Mouse (Mus musculus) forebrain, embryonic 10.5 days (tissue): ENCODE results near the gene Rhoc. TPM values are rescaled to one million over a fixed set of nuclear protein-coding genes. Genes with fewer than 3 reads are reported as not detected.

Source experiments
- DNase-seq: peaks from one replicate; pipeline ENCODE4 v3.0.0-alpha.2; 2017; ENCODE audit warnings: low spot score; ENCODE audit errors: extremely low spot score
- H3K27ac ChIP-seq: fragments of 300-500 bp; sonication (generic); 2 replicates; pipeline ENCODE4 v1.5.1; 2016; ENCODE audit warnings: mild to moderate bottlenecking
- H3K27me3 ChIP-seq: fragments of 300-500 bp; sonication (generic); 2 replicates; pipeline ENCODE4 v1.6.1; 2016; ENCODE audit warnings: mild to moderate bottlenecking; ENCODE audit not compliant: poor library complexity, severe bottlenecking
- H3K36me3 ChIP-seq: fragments of 300-500 bp; sonication (generic); replicated peaks from 2 replicates; pipeline ENCODE4 v1.6.1; 2016; ENCODE audit warnings: mild to moderate bottlenecking, moderate library complexity
- H3K4me1 ChIP-seq: fragments of 300-500 bp; sonication (generic); 2 replicates; pipeline ENCODE4 v1.6.1; 2016
- H3K4me3 ChIP-seq: fragments of 300-500 bp; sonication (generic); 2 replicates; pipeline ENCODE4 v1.5.1; 2016; ENCODE audit warnings: mild to moderate bottlenecking, moderate library complexity
- H3K9me3 ChIP-seq: fragments of 300-500 bp; sonication (generic); 2 replicates; pipeline ENCODE4 v1.6.1; 2016; ENCODE audit warnings: mild to moderate bottlenecking, moderate library complexity
- WGBS: fragments of 180-500 bp; shearing (Covaris S2); methylation state at CpG from one replicate; pipeline ENCODE4 v1.1.7; 2016; 5-methylcytosine and 5-hydroxymethylcytosine counted together
- polyA plus RNA-seq: library from polyadenylated mRNA; unstranded; fragments of >200 nt; fragmentation: Nextera tagmentation; extraction: Ambion mirVana; gene quantifications from 2 replicates; pipeline ENCODE4 v1.2.1, GENCODE M21; 2016

Gene Rhoc
- polyA plus RNA-seq, 1 experiment from 2014 or later: 84.9 TPM

DNA sequence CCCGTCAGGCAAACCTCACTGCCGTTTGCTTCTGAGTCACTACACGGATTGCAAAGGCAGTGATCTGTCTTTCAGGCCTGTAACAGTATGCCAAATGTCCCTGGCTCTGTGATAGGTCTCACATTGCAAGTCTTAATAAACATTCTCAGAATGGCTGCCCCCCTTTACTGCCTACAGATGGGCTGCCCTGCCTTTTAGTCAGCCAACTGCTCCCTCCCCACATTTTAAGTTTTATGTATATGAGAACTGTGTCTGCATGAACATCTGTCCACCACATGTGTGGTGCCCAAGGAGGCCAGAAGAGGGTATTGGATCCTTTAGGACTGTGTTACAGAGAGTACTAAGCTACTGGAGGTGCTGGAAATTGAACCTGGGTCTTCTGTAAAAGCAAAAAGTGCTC, 17.3 kb upstream of the Rhoc start:
- Histone ChIP-seq H3K27me3 (peaks cover 38% of the 10 kb centered on the region), H3K36me3 (no peaks in the 10 kb centered on the region), H3K4me3 (no peak overlapping the region), H3K27ac (no peak overlapping the region), H3K9me3 (no peaks in the 10 kb centered on the region), H3K4me1 (peaks cover 10% of the 10 kb centered on the region; the same call in 1 of the 2 replicates)
- 85% methylated on average over 3 of the region's 3 CpGs for WGBS
- no peak for DNase-seq

DNA sequence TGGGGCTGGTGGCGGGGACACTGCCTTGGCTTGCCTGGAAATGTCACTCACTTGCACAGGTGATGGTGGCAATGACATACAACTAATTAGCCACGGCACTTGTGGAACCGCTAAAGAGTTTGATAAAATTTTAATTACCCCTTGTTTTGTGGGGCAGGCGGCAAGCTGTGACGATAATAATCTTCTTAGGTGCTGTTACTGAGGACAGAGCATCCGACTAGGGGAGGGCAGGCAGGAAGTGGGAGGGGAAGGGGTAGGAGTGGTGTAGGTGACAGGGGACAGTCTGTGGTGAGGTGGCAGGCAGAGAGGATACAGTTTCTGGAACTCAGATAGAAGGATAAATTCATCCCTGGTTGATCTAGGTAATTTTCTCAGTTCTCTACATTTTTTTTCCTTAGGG, 16.7 kb upstream of the Rhoc start:
- H3K9me3 ChIP-seq: no peaks in the 10 kb centered on the region
- H3K27ac ChIP-seq: no peak overlapping the region
- no peaks in the 10 kb centered on the region for H3K36me3 ChIP-seq
- WGBS: 66% methylated on average over 6 of the region's 6 CpGs
- H3K4me1 ChIP-seq: peaks cover 13% of the 10 kb centered on the region; the same call in 1 of the 2 replicates
- H3K27me3 ChIP-seq: peaks cover 44% of the 10 kb centered on the region
- no peak overlapping the region for H3K4me3 ChIP-seq
- no peak for DNase-seq

DNA sequence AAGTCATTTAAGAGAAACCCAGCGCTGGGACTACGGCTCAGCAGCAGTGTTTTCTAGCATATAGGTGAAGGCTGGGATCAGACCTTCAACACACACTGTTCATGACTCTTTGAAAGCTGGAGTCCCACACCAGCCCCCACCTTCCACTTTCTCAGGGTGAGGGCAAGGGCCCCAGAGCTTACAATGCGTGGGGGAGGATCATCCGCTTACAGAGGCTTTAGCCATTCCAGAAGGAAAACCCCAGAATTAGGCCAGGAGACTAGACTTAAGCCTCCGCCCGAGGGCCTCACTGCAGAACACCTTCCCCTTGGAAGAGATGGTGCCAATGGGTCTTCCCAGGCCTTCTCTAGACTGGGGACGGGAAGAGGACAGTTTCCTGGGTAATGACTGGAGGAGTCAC, 14.9 kb upstream of the Rhoc start:
- Histone ChIP-seq H3K9me3 (no peaks in the 10 kb centered on the region), H3K27me3 (peaks cover 62% of the 10 kb centered on the region), H3K27ac (no peak overlapping the region), H3K36me3 (no peaks in the 10 kb centered on the region), H3K4me1 (peaks cover 28% of the 10 kb centered on the region), H3K4me3 (no peak overlapping the region)
- 70% methylated on average over 7 of the region's 7 CpGs for WGBS
- DNase-seq: no peak

DNA sequence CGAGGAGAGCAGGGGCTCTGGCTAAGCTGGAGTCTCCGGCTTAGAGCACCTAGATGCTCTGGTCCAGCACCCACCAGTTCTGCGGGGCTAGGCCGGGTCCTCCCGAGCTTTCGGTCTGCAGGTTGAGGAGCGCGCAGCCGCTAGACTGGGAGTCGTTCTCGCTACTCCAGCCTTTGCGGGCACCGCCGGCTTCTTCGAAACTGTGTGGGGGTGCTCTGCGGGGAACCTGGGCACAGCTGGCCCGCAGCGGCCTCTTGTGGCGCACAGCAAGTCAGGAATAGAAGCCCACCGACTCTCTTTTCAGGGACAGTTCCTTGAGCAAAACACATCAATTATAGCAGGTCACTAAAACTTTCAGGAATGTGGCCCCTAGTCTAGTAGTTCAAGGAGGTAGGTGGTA, 10.8 kb upstream of the Rhoc start:
- Histone ChIP-seq H3K36me3 (no peaks in the 10 kb centered on the region), H3K4me1 (peaks cover 44% of the 10 kb centered on the region), H3K4me3 (peak overlapping the region; percentile 47), H3K27me3 (peaks cover 89% of the 10 kb centered on the region), H3K9me3 (no peaks in the 10 kb centered on the region), H3K27ac (no peak overlapping the region)
- DNase-seq: peak; percentile 55
- WGBS: 1% methylated on average over 20 of the region's 20 CpGs

DNA sequence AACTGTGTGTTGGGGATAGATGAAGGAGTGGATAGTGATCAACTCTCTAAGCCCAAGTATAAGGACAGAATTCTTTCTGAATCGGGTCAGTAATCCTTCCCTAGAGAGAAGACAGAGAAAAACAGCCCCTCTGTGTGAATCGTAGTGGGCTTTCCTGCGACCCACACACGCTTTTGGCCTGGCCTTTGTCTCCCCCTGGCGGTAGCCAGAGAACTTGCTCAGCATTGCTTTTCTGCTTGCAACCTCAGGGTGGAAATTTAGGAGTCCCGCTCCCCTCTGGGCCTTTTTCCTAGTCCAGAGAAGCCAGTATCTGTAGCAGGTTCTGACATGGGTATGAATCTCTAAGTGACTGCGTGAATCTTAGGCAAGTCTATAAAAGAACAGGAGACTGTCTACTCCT, 8.2 kb upstream of the Rhoc start:
- Histone ChIP-seq H3K4me1 (peaks cover 36% of the 10 kb centered on the region), H3K27me3 (peaks cover 96% of the 10 kb centered on the region), H3K4me3 (no peak overlapping the region), H3K9me3 (no peaks in the 10 kb centered on the region), H3K27ac (no peak overlapping the region), H3K36me3 (no peaks in the 10 kb centered on the region)
- DNase-seq: peak; percentile 72
- 2% methylated on average over 7 of the region's 7 CpGs for WGBS

DNA sequence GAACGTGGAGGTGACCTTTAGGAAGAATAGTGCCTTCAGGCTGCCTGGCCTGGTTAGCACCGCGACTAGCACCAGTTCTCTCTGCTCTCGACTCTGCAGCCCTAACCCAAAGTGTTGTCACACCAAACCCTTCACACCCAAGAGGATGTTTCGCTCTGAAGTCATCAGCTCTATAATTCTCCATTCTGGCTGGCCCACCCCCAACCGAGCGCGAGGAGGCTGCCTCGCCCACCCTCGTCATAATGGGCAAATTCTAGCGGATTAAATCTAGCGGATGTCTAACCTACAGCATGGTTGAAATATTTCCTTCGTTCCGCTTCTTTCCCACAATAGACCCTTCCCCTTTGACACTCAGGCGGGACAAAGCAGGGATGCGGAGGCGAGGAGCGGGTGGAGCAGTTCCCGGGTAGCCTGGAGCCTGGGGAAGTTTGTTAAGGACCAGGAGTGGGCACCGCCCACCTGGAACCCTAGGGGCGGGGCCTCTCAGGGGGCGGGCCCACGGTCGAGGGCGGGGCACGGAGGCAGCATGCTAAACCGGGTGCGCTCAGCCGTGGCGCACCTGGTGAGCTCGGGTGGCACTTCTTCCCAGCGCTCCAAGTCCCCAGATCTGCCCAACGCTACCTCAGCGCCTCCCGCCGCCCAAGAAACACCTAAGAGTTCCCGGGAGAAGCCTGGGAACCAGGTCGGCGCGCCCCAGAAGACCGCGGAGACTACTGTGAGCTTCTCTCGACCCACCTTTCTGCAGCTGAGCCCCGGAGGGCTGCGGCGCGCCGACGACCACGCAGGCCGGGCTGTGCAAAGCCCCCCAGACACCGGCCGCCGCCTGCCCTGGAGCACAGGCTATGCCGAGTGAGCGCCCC, 7.4 kb upstream of the Rhoc start, which contains the start of gene Ppm1j:
Gene Ppm1j (plus strand): TSS at position 496 of the 860 bp plus-strand sequence.
- peak; percentile 60 for DNase-seq
- H3K36me3 ChIP-seq: no peaks in the 10 kb centered on the region
- H3K4me3 ChIP-seq: peak within 1 kb of the TSS; percentile 59
- H3K27me3 ChIP-seq: peaks cover 100% of the 10 kb centered on the region
- H3K27ac ChIP-seq: peak within 1 kb of the TSS; percentile 26; the same call in 1 of the 2 replicates
- H3K9me3 ChIP-seq: no peaks in the 10 kb centered on the region
- H3K4me1 ChIP-seq: peaks cover 36% of the 10 kb centered on the region
- WGBS: under 1% methylated on average over 56 of the region's 56 CpGs

DNA sequence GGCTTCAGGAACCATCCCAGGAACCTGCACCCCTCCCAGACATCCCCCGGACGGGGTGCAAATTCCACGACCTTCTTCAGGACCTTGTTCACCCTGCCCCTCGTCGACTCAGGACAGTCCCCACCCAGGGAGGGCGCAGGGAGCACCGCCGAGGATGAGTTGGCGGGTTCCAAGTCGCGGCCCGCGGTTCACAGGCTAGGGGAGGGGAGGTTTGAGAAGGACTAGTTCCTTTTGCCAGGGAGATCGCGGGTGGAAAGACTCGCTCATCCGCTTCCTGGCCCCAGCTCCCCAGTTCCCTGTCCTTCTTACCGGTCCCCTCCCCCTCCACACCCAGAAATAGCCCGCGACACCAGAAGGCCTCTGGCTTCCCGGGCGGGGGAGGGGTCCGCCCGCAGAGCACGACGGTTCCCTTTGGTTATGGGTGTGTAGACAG, 6.7 kb upstream of the Rhoc start, which contains the start of gene Fam19a3:
Gene Fam19a3 (minus strand): TSS at position 370 of the 433 bp plus-strand sequence.
- peak within 1 kb of the TSS; percentile 26; the same call in 1 of the 2 replicates for H3K27ac ChIP-seq
- DNase-seq: peak; percentile 31

DNA sequence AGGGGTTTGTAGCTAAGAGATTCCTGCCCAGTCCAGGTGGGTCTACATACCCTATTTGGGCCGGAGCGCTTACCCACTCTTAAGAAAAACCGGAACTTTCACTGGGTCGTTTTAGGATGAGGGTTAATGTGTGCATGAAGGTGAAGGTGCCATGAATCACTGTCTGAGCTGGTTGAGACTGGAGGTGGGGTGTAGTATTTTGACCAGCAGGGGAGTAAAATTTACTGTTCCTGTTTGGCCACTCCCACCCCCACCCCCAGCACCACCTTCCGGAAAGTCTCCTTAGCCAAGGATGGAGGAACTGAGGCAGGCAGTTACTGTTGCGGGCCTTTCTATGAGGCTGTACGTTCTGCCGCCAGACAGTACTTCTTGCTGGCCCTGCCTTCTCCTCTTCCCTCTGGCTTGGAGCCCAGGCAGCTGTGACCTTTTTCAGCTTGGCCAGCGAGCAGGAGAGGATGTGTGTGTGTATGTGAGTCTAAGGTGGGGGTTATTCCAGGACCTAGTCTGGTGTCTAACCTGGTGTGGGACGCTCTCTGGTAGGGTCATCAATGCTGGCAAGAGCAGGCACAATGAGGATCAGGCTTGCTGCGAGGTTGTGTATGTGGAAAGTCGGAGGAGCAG, 6.0 kb upstream of the Rhoc start:
- H3K27ac ChIP-seq: no peak overlapping the region
- peaks cover 100% of the 10 kb centered on the region for H3K27me3 ChIP-seq
- no peaks in the 10 kb centered on the region for H3K9me3 ChIP-seq
- peaks cover 27% of the 10 kb centered on the region for H3K4me1 ChIP-seq
- peak overlapping the region; percentile 59 for H3K4me3 ChIP-seq
- WGBS: 15% methylated on average over 12 of the region's 12 CpGs
- DNase-seq: no peak
- no peaks in the 10 kb centered on the region for H3K36me3 ChIP-seq

More for the DNA sequence above, 6.7 kb upstream of the Rhoc start, which contains the start of gene Fam19a3:
- Histone ChIP-seq H3K27me3 (peaks cover 100% of the 10 kb centered on the region), H3K4me1 (peaks cover 33% of the 10 kb centered on the region), H3K9me3 (no peaks in the 10 kb centered on the region), H3K36me3 (no peaks in the 10 kb centered on the region), H3K4me3 (peak within 1 kb of the TSS; percentile 59)
- WGBS: under 1% methylated on average over 26 of the region's 26 CpGs

DNA sequence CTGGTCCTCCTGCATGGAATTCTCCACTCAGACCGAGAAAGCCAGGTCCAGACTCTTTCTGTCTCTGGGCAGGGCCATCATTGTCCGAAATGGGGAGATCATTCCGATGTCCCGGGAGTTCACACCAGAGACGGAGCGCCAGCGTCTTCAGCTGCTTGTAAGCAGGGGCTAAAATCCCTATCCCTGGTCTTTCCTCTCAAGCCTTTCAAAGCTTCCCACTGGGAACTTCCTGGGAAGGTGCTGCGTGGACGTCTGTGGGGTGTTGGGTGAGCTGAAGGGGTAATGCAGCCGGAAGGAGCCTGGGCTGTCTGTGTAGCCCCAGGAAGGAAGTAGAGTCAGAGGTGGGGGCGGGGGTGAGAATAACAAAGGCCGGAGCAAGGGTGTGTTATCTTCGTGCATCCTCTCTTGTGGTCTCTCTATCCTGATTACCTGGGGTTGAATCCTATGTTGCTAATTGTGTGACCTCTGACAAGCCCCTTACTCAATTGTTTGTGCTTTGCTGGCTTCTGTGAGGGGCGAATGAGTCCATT, 4.1 kb upstream of the Rhoc start:
- H3K4me1 ChIP-seq: peaks cover 30% of the 10 kb centered on the region
- no peak overlapping the region for H3K27ac ChIP-seq
- no peaks in the 10 kb centered on the region for H3K36me3 ChIP-seq
- no peaks in the 10 kb centered on the region for H3K9me3 ChIP-seq
- H3K4me3 ChIP-seq: no peak overlapping the region
- WGBS: 42% methylated on average over 14 of the region's 14 CpGs
- H3K27me3 ChIP-seq: peaks cover 91% of the 10 kb centered on the region
- DNase-seq: no peak

DNA sequence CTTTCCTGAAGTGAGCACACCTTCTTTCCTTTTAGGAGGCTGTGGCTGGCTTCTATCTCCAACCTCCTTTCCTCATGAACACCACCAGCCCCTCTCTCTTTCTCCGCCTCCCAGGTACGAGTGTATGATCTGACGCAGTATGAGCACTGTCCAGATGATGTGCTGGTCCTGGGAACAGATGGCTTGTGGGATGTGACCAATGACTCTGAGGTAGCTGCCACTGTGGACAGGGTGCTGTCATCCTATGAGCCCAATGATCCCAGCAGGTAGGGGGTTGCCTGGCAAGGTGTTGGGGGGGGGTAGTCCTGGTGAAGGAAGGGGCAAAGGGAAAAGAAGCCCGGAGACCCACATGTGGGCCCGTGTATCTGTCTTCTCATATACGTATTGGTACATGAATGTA, 2.9 kb upstream of the Rhoc start:
- Histone ChIP-seq H3K4me3 (no peak overlapping the region), H3K36me3 (no peaks in the 10 kb centered on the region), H3K27me3 (peaks cover 91% of the 10 kb centered on the region), H3K27ac (no peak overlapping the region), H3K4me1 (peaks cover 42% of the 10 kb centered on the region), H3K9me3 (no peaks in the 10 kb centered on the region)
- no peak for DNase-seq
- WGBS: 85% methylated on average over 6 of the region's 6 CpGs

DNA sequence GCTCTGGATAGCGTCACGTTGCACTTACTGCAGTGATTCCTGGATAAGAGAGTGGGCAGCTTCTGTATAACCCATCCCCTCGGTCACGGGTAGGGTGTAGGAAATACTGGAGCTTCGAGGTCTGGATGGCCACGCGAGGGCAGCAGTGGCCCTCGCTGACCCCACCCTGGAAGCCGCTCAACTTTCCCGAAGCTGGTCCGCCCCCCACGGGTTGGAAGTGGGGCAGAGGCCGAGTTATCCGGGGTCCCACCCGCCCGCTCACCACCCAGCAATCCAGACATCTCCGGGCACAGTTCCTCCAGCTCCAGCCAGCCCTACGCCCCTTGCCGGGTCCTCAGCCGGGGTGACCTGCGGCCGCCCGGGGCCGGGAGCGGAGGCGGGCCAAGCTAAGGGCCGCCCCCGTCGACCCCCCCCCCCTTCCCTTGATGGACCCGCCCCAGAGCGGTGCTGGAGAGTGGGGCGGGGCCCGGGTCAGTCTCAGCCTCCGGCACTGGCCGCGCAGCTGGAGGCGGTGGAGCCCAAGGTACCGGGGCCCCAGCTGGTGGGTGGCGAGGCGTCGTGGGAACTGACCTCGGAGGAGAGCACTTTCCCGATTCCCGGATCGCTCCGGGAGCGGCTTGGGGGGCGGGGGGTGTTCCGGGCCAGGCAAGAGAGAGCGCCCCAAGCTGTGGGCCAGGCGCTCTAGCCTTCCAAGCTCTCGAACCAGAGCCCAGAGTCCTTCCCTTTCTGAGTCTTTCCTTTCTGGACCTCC, 561 bp downstream of the Rhoc start:
- peaks cover 21% of the 10 kb centered on the region for H3K36me3 ChIP-seq
- peaks cover 57% of the 10 kb centered on the region for H3K4me1 ChIP-seq
- peak; percentile 82 for DNase-seq
- under 1% methylated on average over 48 of the region's 52 CpGs for WGBS
- H3K4me3 ChIP-seq: peak overlapping the region; percentile 75
- H3K9me3 ChIP-seq: no peaks in the 10 kb centered on the region
- H3K27me3 ChIP-seq: peaks cover 57% of the 10 kb centered on the region
- H3K27ac ChIP-seq: peak overlapping the region; percentile 89

DNA sequence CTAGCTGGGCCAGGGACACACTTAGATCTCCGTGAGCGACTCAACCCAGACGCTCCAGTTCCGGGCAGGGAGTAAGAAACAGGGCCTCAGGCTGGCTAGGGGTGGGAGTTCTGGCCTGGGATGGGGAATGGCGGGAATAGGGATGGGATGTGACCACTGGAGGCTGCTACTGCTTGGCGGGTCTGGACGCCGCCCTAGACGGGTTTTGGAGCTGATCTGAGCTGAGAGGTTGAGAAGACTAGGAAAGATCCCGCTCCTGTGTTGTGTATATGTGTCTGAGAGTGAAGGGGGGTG, 1.1 kb downstream of the Rhoc start:
- Histone ChIP-seq H3K27ac (peak overlapping the region; percentile 89), H3K4me3 (peak overlapping the region; percentile 75), H3K36me3 (peaks cover 26% of the 10 kb centered on the region), H3K27me3 (peaks cover 52% of the 10 kb centered on the region), H3K9me3 (no peaks in the 10 kb centered on the region), H3K4me1 (peaks cover 62% of the 10 kb centered on the region)
- no peak for DNase-seq
- 1% methylated on average over 10 of the region's 10 CpGs for WGBS
